Mouse (Mus musculus): ENCODE measurements around the gene Chd3.

- no peak for TF ChIP-seq CTCF (IDR thresholded peaks at IDR 0.05; ENCODE audit: borderline replicate concordance, insufficient read depth, low read length)
- TF ChIP-seq POLR2A (IDR thresholded peaks at IDR 0.05; ENCODE audit: low read depth, low read length) = no peak
These were observed 73.9 kb downstream of the Chd3 start for GRCm38 (mm10) chr11:69295286-69295685.

Measured in embryonic fibroblast, embryonic 13.5 days (primary cell).